Mouse (Mus musculus) CH12.LX (cell line): ENCODE results near the gene Ccnd3. TPM values are rescaled to one million over a fixed set of nuclear protein-coding genes. Genes with fewer than 3 reads are reported as not detected.

ENCODE experiments used
- DNase-seq: peaks from one replicate; pipeline ENCODE4 v3.0.0-alpha.2; 2013; ENCODE audit errors: extremely low read depth
- H3K27ac ChIP-seq: 2 replicates; pipeline ENCODE4 v1.5.1; 2012; ENCODE audit warnings: low read depth, mild to moderate bottlenecking, control low read depth, moderate library complexity; ENCODE audit not compliant: insufficient read depth
- H3K27me3 ChIP-seq: replicated peaks from 2 replicates; pipeline ENCODE3; 2012; ENCODE audit warnings: inconsistent platforms
- H3K36me3 ChIP-seq, 2 experiments: replicated peaks in 1 of 2; 2 replicates each; pipeline versions ENCODE3 to v1.6.1; 2012; ENCODE audit warnings: inconsistent platforms in 1 of 2, low read length in 1 of 2, mild to moderate bottlenecking in 1 of 2, mixed read lengths in 1 of 2, moderate library complexity in 1 of 2; ENCODE audit not compliant: control insufficient read depth in 1 of 2, insufficient read depth in 1 of 2
- H3K4me1 ChIP-seq, 2 experiments: 2 replicates each; pipeline ENCODE4 v1.6.1; 2012; ENCODE audit warnings: inconsistent platforms in 1 of 2, moderate library complexity in 1 of 2; ENCODE audit not compliant: insufficient read depth in 2 of 2, control insufficient read depth in 1 of 2
- H3K4me2 ChIP-seq: 2 replicates; pipeline ENCODE4 v1.6.1; 2012; ENCODE audit warnings: low read depth, mild to moderate bottlenecking, control low read depth; ENCODE audit not compliant: poor library complexity, insufficient read depth, severe bottlenecking
- H3K4me3 ChIP-seq, 3 experiments: fragments of 150-350 bp in 1 of 3; sonication (generic) in 1 of 3; replicated peaks in 1 of 3; 2 replicates each; pipeline versions ENCODE3 to v1.5.1; 2011 to 2012; ENCODE audit warnings: low read depth in 2 of 3, low read length in 2 of 3, mild to moderate bottlenecking in 2 of 3, moderate library complexity in 2 of 3, control low read depth in 1 of 3, improper control_type of control experiment in 1 of 3, inconsistent platforms in 1 of 3, mixed read lengths in 1 of 3; ENCODE audit not compliant: poor library complexity in 1 of 3
- H3K79me2 ChIP-seq: replicated peaks from 2 replicates; pipeline ENCODE4 v1.6.1; 2012; ENCODE audit warnings: mild to moderate bottlenecking, moderate library complexity; ENCODE audit not compliant: control insufficient read depth, poor library complexity, insufficient read depth, severe bottlenecking; ENCODE audit errors: extremely low read depth
- H3K9ac ChIP-seq: 2 replicates; pipeline ENCODE4 v1.6.1; 2012; ENCODE audit warnings: low read depth, mild to moderate bottlenecking, control low read depth, moderate library complexity; ENCODE audit not compliant: insufficient read depth
- H3K9me3 ChIP-seq: replicated peaks from 2 replicates; pipeline ENCODE3; 2012; ENCODE audit warnings: low read length, inconsistent platforms, mixed read lengths
- BHLHE40 ChIP-seq: IDR thresholded peaks from 2 replicates; pipeline ENCODE4 v1.6.1; 2011; ENCODE audit warnings: mild to moderate bottlenecking, low read depth, low read length, improper control_type of control experiment
- CHD2 ChIP-seq: IDR thresholded peaks from 2 replicates; pipeline ENCODE4 v1.6.1; 2011; ENCODE audit warnings: low read length, improper control_type of control experiment
- CTCF ChIP-seq, 2 experiments: IDR thresholded peaks in 1 of 2; conservative IDR thresholded peaks in 1 of 2; 2 replicates each; pipeline ENCODE4 v1.5.1; 2011 to 2012; ENCODE audit warnings: low read depth in 2 of 2, low read length in 2 of 2, improper control_type of control experiment in 1 of 2, inconsistent platforms in 1 of 2, mild to moderate bottlenecking in 1 of 2, moderate library complexity in 1 of 2
- E2F4 ChIP-seq: IDR thresholded peaks from 2 replicates; pipeline ENCODE4 v1.6.1; 2011; ENCODE audit warnings: low read depth, low read length, improper control_type of control experiment; ENCODE audit not compliant: insufficient replicate concordance
- ETS1 ChIP-seq: conservative IDR thresholded peaks from 2 replicates; pipeline ENCODE4 v1.6.1; 2012; ENCODE audit warnings: low read depth, mild to moderate bottlenecking, inconsistent platforms, low read length, improper control_type of control experiment, moderate library complexity
- GABPA ChIP-seq: IDR thresholded peaks from 2 replicates; pipeline ENCODE4 v1.6.1; 2012; ENCODE audit warnings: low read depth, low read length, improper control_type of control experiment, inconsistent platforms; ENCODE audit not compliant: insufficient replicate concordance
- HCFC1 ChIP-seq: IDR thresholded peaks from 2 replicates; pipeline ENCODE4 v1.6.1; 2012; ENCODE audit warnings: low read depth, mild to moderate bottlenecking, inconsistent platforms, low read length, improper control_type of control experiment
- JUN ChIP-seq: IDR thresholded peaks from 2 replicates; pipeline ENCODE4 v1.6.1; 2011; ENCODE audit warnings: low read depth, mild to moderate bottlenecking, low read length, improper control_type of control experiment, moderate library complexity; ENCODE audit not compliant: insufficient read depth
- KAT2A ChIP-seq: IDR thresholded peaks from 2 replicates; pipeline ENCODE4 v1.6.1; 2012; ENCODE audit warnings: low read length, improper control_type of control experiment, inconsistent platforms; ENCODE audit not compliant: insufficient replicate concordance
- MAFK ChIP-seq: IDR thresholded peaks from 2 replicates; pipeline ENCODE4 v1.6.1; 2011; ENCODE audit warnings: low read length, improper control_type of control experiment; ENCODE audit not compliant: insufficient replicate concordance
- MAZ ChIP-seq: IDR thresholded peaks from 2 replicates; pipeline ENCODE4 v1.6.1; 2012; ENCODE audit warnings: low read depth, mild to moderate bottlenecking, inconsistent platforms, low read length, improper control_type of control experiment, moderate library complexity
- MXI1 ChIP-seq: IDR thresholded peaks from 2 replicates; pipeline ENCODE4 v1.6.1; 2011; ENCODE audit warnings: mild to moderate bottlenecking, low read depth, low read length, improper control_type of control experiment
- MYC ChIP-seq: IDR thresholded peaks from 2 replicates; pipeline ENCODE4 v1.6.1; 2011; ENCODE audit warnings: low read depth, mild to moderate bottlenecking, improper control_type of control experiment, low read length
- NELFE ChIP-seq: IDR thresholded peaks from 2 replicates; pipeline ENCODE4 v1.6.1; 2011; ENCODE audit warnings: low read depth, low read length, improper control_type of control experiment
- NRF1 ChIP-seq: IDR thresholded peaks from 2 replicates; pipeline ENCODE4 v1.6.1; 2014; ENCODE audit warnings: low read depth, mild to moderate bottlenecking, inconsistent platforms, low read length, improper control_type of control experiment, moderate library complexity
- PAX5 ChIP-seq: IDR thresholded peaks from 2 replicates; pipeline ENCODE4 v1.6.1; 2012; ENCODE audit warnings: low read length, inconsistent platforms, mixed read lengths
- POLR2A ChIP-seq: IDR thresholded peaks from 2 replicates; pipeline ENCODE4 v1.6.1; 2011; ENCODE audit warnings: low read depth, mild to moderate bottlenecking, improper control_type of control experiment, low read length
- POLR2AphosphoS2 ChIP-seq: IDR thresholded peaks from 2 replicates; pipeline ENCODE4 v1.6.1; 2011; ENCODE audit warnings: low read depth, low read length, improper control_type of control experiment
- RAD21 ChIP-seq: IDR thresholded peaks from 2 replicates; pipeline ENCODE4 v1.6.1; 2011; ENCODE audit warnings: low read depth, mild to moderate bottlenecking, low read length, improper control_type of control experiment, moderate library complexity
- RCOR1 ChIP-seq: conservative IDR thresholded peaks from 2 replicates; pipeline ENCODE4 v1.6.1; 2012; ENCODE audit warnings: low read depth, mild to moderate bottlenecking, inconsistent platforms, low read length, improper control_type of control experiment
- SIN3A ChIP-seq: IDR thresholded peaks from 2 replicates; pipeline ENCODE4 v1.6.1; 2012; ENCODE audit warnings: low read length, improper control_type of control experiment, inconsistent platforms
- TBP ChIP-seq: conservative IDR thresholded peaks from 2 replicates; pipeline ENCODE4 v1.6.1; 2011; ENCODE audit warnings: low read depth, low read length, improper control_type of control experiment
- TCF12 ChIP-seq: IDR thresholded peaks from 2 replicates; pipeline ENCODE4 v1.6.1; 2014; ENCODE audit warnings: low read depth, mild to moderate bottlenecking, inconsistent platforms, low read length, improper control_type of control experiment
- UBTF ChIP-seq: IDR thresholded peaks from 2 replicates; pipeline ENCODE4 v1.6.1; 2012; ENCODE audit warnings: low read depth, mild to moderate bottlenecking, inconsistent platforms, low read length, improper control_type of control experiment, moderate library complexity
- ZC3H11A ChIP-seq: IDR thresholded peaks from 2 replicates; pipeline ENCODE4 v1.6.1; 2012; ENCODE audit warnings: low read depth, mild to moderate bottlenecking, inconsistent platforms, low read length, improper control_type of control experiment
- ZMIZ1 ChIP-seq: IDR thresholded peaks from 2 replicates; pipeline ENCODE4 v1.6.1; 2012; ENCODE audit warnings: low read depth, mild to moderate bottlenecking, inconsistent platforms, low read length, improper control_type of control experiment
- ZNF384 ChIP-seq: IDR thresholded peaks from 2 replicates; pipeline ENCODE4 v1.6.1; 2012; ENCODE audit warnings: low read depth, low read length, improper control_type of control experiment, inconsistent platforms
- dilution Hi-C: fragments of 300-500 bp; cut with MboI; formaldehyde crosslinking; loops from 2 replicates; pipeline ENCODE4 v1.14.3; 2020; ENCODE audit warnings: low sequenced_read_pairs; ENCODE audit not compliant: extremely low pct_unique_long_range_greater_than_20kb, extremely low pct_ligation_motif_present
- in situ Hi-C: fragments of 300-500 bp; cut with MboI; formaldehyde crosslinking; loops from 3 replicates; pipeline ENCODE4 v1.14.3; 2019; ENCODE audit warnings: low sequenced_read_pairs, low pct_ligation_motif_present, low pct_unique_long_range_greater_than_20kb, mixed read lengths
- polyA plus RNA-seq: library from polyadenylated mRNA; unstranded; fragments of >175 nt; gene quantifications from 2 replicates; pipeline ENCODE4 v1.2.1, GENCODE M21; 2012; ENCODE audit warnings: low read depth; ENCODE audit not compliant: insufficient read length
- total RNA-seq, 2 experiments: library from RNA; depleted of rRNA; stranded (reverse); fragments of 300-350 nt in 1 of 2; fragments of >200 nt in 1 of 2; gene quantifications; 2 replicates each; pipeline ENCODE4 v1.2.3; 2012 to 2014

Gene Ccnd3
- total and polyA plus RNA-seq, 3 experiments, result 30.6 to 121 (median 48.7) TPM

GRCm38 (mm10) chr17:47628851-47629676, 124.2 kb downstream of the Ccnd3 start (continued):
- TF ChIP-seq UBTF, result no peak; the same call in 1 of the 2 replicates
- 0 out of 2 replicates have a peak, but pooled peaks have one; percentile 61 for TF ChIP-seq E2F4
- TF ChIP-seq KAT2A, result no peak
- no peak; the same call in 1 of the 2 replicates for TF ChIP-seq NELFE
- no peak for TF ChIP-seq GABPA
- TF ChIP-seq TCF12, result 0 out of 2 replicates have a peak, but pooled peaks have one; percentile 29
- peak; percentile 42 for TF ChIP-seq ETS1
- peak; percentile 61; the same call in 1 of the 2 replicates for TF ChIP-seq POLR2AphosphoS2

DNA sequence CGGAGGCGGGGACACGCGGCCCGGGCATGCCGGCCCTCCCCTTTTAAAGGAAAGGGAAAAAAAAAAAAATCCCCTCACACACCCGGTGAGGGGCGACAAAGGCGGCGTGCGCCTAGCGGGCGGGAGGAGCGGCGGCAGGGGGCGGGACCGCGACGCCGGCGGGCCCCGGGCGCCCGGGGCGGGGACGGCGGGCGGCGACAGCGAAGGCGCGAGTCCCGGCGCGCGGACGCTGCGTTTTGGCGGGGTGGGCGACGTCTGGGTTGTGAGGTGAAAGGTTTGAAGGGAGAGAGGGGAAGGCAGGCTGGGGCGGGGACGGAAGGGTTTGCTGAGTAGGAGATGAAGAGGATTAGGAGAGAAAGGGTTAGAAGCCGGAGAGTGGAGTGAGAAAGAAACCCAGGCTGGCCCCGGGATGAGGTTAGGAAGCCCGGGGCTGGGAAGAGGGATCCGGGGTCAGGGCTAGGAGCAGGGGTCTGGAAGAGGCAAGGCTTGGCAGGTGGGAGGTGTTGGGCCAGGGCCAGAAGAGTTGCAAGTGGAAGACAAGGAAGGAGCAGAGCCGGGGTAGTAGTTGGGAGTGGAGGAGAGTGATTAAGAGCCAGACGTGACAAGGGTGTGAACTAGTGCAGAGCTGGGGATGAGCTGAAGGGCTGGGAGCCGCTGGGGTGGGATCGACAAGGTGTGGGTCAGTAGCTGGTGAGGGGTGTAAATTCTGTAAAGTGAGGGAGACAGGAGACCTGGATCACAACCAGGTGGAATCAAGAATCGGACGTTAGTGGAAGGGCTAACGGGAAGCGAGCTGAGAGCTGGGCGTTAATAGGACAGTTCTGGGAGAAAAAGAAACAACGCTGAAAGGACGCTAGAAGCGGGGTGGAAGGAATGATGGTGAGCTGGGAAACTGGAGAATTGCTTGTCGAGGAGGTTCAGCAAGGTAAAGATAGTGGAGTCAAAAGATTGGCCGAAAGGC, 125.1 kb downstream of the Ccnd3 start:
- H3K36me3 ChIP-seq, result peaks cover 2 to 26% of the 10 kb centered on the region in 2 experiments
- no peak overlapping the region for H3K27ac ChIP-seq
- H3K9ac ChIP-seq, result peak overlapping the region; percentile 85
- peak overlapping the region; percentile 93 for H3K4me2 ChIP-seq
- TF ChIP-seq MAFK, result no peak
- TF ChIP-seq MAZ, result no peak
- TF ChIP-seq TBP, result no peak
- TF ChIP-seq ZMIZ1, result no peak
- no peak for TF ChIP-seq JUN
- TF ChIP-seq NRF1, result no peak; the same call in 1 of the 2 replicates
- no peak for TF ChIP-seq MYC
- no peak; the same call in 1 of the 2 replicates for TF ChIP-seq SIN3A
- no peak; the same call in 1 of the 2 replicates for TF ChIP-seq MXI1
- no peak for TF ChIP-seq E2F4
- no peak for TF ChIP-seq RCOR1
- TF ChIP-seq BHLHE40, result no peak
- TF ChIP-seq POLR2A, result 0 out of 2 replicates have a peak, but pooled peaks have one; percentile 12
- peak; percentile 77 for TF ChIP-seq ZNF384
- no peak for TF ChIP-seq CHD2
- TF ChIP-seq NELFE, result no peak
- TF ChIP-seq UBTF, result no peak
- 0 out of 2 replicates have a peak, but pooled peaks have one; percentile 17 for TF ChIP-seq TCF12
- no peak for TF ChIP-seq PAX5
- no peak for TF ChIP-seq RAD21
- TF ChIP-seq GABPA, result no peak
- TF ChIP-seq CTCF (conservative IDR thresholded peaks at IDR 0.05 in 1 of 2, IDR thresholded peaks at IDR 0.05 in 1 of 2; ENCODE audit: low read depth in 2 of 2, low read length in 2 of 2), result no peak
- no peak for TF ChIP-seq ZC3H11A
- no peak for TF ChIP-seq HCFC1
- peak; percentile 7; the same call in 1 of the 2 replicates for TF ChIP-seq POLR2AphosphoS2
- in situ Hi-C loops, result no loop called here
- no peaks in the 10 kb centered on the region for H3K27me3 ChIP-seq
- no peaks in the 10 kb centered on the region for H3K9me3 ChIP-seq
- H3K4me1 ChIP-seq, result peaks cover 4 to 20% of the 10 kb centered on the region in 2 experiments; a peak in 2 of 4 replicates
- dilution Hi-C loops, result no loop called here
- DNase-seq, result no peak
- H3K4me3 ChIP-seq, result peak overlapping the region; percentile 27 to 62 (median 60)
- H3K79me2 ChIP-seq, result 0 out of 2 replicates have a peak, but pooled peaks cover 2% of the 10 kb centered on the region
